Mouse (Mus musculus) lung, adult 2 months (tissue): ENCODE data around the gene Adcy2.

Source experiments
- CTCF ChIP-seq: fragments of 200-500 bp; IDR thresholded peaks from 2 replicates; pipeline ENCODE4 v1.5.1; 2011; ENCODE audit warnings: mild to moderate bottlenecking, low read length, control low read depth; ENCODE audit not compliant: insufficient read depth
- POLR2A ChIP-seq: fragments of 200-500 bp; IDR thresholded peaks from 2 replicates; pipeline ENCODE4 v1.6.1; 2011; ENCODE audit warnings: low read depth, mild to moderate bottlenecking, control low read depth, low read length, borderline replicate concordance; ENCODE audit errors: extremely low read depth

DNA sequence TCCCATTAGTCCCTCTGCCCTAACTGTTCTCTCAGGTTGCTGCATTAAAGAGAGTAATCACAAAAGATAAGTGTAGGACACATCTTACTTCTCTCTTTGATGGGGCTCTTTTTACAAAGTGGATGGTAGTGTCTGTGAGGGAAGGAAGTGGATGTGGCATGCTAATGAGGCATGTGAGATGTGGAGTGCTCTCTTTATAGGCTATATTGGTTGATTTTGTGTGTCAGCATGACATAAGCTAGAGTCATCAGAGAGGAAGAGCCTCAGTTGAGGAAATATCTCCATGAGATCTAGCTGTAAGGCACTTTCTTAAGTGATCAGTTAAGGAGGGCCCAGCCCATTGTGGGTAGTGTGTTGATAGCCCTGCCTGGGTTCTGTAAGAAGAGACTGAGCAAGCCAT is 411.0 kb downstream of the Adcy2 start:
- TF ChIP-seq CTCF (no peak), POLR2A (no peak)
